Mouse (Mus musculus) telencephalon, adult 2 months (tissue): ENCODE results near the gene Trim7.
"Not testable (repeated sequence)": the region's sequence is repeated elsewhere in the genome, so short reads cannot be mapped to it uniquely, and the experiment has no call there.

ENCODE experiments used
- DNase-seq: peaks from one replicate; pipeline ENCODE4 v3.0.0-alpha.2; 2011; ENCODE audit warnings: low read depth, low spot score

The Trim7 gene

DNA sequence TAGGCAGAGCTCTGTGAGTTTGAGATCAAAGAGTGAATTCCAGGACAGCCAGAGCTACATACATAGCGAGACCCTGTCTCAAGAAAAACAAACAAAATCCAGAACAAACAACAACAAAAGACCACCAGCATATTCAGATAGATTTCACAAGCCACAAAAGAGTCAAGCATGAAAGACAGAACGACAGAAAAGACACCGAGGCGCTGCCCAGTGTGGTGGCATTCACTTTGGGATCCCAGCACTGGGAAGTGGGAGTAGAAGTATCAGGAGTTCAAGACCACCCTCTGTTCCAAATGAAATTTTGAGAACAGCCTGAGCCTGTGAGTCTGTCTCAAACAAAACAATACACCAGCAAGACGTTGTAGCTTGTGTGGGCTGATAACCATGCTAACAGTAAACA lies 20.9 kb downstream of the Trim7 start:
- no peak for DNase-seq

DNA sequence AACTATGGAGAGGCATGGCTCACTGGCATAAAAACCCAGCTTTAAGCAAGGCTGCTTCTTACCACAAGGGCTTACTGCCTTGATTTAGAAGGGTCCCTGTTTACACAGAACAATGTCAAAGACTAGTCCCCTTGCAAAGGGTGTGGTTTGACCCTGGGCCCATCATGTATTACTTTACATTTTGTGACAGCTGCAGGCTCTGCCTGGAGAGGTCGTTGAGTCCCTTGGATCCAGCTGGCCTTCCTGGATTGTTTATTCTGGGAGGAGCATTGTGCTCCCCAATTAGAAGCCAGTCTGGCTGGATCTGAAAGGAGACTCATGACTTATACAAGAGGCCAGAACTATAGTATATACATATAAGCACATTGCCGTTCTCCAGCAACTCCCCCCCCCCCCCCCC lies 24.3 kb downstream of the Trim7 start:
- no peak for DNase-seq

DNA sequence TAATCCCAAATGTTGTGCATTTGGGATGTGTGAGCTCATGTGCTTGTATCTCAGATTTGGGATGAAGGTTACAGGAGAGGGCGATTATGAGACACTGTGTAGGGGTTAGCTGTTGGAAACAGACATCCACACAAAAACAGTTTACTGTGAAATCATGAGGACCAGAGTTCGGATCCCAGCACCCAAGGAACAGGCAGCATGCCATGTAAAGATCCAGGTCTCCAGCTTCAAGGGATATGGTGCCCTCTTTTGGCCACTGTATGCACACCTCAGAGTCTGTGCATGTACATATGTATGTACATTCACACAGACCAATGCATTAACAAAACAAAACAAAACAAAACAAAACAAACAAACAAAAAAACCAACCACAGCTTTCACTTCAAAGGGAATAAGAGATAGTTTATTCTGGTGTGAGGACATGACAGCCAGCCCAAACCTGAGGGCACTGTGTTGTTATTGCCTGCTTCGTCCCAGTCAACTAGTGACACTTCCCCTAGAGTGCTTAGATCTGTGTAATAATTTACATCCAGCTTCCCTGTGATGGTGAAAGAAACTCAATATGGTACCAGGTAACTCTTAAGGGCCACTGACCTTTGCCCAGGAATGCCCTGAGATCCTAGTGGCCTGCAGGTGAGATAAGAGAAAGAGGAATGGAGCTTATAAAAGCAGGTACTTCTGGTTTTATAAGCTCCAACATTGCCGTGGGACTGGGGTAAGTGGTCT lies 25.5 kb downstream of the Trim7 start:
- DNase-seq, result no peak

DNA sequence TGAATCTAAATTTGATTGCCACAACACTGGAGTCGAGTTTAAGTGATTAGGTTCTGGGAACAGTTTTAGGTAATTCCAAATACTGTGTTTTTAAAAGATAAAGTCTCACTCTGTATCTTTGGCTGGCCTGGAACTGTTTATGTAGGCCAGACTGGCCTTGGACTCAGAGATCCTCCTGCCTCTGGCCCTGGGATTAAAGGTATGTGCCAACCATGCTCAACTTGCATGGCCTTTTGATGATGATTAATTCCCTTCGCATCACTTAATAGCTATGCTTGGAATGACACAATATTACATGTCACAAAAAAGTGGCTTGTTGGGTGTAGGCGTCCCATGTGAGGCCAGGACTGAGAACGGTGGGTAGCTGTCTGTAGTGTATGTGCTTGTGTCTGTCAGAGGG lies 26.2 kb downstream of the Trim7 start:
- DNase-seq, result no peak

DNA sequence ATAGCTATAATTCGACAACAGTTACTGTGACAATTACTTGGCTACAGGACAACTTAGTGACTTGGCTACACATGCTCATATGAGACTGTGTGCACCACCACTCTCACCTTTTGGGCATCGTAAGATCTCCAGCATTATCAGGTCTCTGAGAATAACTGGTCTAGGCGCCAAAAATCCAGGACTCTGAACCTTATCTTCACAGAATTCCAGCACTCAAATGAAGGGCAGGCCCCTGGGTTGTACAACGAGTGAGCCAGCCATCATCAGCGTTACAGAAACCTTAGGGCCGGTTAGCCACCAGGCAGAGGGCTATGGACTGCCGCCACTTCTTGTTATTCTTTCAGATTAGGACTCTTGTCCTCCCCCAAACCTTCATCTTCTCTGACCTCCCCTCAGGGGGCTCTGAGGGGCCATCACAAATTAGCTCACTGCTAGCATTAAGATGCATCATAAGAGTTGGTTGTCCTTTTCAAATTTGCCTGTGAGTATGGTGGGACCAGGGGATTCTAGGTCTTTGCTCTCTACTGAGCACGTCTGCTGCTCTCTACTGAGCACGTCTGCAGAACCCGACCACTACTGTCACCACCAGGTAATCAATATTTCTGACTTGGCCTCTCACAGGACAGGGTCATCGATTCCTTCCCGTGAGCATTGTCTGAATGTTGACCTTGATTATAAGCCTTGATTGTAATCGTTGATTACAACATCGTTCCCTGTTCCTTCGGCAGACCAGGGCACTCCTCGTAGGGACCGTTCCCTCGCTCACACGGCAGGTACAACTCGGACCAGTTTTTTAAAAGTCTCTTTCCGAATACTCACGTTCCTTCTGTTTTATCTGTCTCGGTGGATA lies 26.9 kb downstream of the Trim7 start:
- DNase-seq, result no peak

DNA sequence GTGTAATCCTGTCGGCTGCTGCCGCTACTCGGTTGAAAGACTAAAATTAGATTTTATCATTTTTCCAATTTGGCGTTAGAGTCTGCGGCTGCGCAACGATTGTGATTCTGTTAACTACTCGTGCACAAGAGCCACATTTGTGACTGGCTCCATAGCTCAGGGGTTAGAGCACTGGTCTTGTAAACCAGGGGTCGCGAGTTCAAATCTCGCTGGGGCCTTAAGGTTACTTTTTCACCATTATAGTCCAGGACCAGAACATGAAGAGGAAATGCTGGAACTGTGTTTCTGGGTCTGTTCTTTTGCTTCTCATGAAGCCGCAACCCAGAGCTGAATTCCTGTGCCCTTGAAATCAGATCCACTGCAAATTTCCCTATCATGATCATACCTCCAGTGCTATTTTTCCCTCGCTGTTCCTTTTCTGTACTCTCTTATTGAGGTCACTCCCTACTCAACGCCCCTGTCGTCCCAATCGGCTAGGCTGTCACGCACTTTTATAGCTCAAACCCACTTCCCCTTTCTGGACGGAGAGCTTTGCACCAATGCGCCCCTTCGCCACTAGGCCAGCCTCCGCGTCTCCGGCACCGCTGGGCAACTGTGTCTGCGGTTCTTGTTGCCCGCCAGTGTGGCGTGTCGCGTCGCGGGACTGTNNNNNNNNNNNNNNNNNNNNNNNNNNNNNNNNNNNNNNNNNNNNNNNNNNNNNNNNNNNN lies 27.7 kb downstream of the Trim7 start:
- DNase-seq, result peak; percentile 83

DNA sequence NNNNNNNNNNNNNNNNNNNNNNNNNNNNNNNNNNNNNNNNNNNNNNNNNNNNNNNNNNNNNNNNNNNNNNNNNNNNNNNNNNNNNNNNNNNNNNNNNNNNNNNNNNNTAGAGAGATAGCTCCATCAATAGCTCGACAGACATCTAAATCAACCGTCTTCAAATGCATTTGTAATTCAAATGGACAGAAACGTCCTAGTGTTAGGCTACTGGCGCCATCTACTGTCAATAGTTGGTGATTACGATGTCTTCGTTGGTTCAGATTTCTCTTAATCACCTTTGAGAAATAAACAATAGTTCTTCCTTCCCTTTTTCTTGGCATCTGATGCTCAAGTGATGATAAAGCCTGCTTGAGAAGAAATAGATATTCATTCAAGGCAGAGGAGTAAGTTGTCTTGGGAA lies 33.1 kb downstream of the Trim7 start:
- no peak for DNase-seq

DNA sequence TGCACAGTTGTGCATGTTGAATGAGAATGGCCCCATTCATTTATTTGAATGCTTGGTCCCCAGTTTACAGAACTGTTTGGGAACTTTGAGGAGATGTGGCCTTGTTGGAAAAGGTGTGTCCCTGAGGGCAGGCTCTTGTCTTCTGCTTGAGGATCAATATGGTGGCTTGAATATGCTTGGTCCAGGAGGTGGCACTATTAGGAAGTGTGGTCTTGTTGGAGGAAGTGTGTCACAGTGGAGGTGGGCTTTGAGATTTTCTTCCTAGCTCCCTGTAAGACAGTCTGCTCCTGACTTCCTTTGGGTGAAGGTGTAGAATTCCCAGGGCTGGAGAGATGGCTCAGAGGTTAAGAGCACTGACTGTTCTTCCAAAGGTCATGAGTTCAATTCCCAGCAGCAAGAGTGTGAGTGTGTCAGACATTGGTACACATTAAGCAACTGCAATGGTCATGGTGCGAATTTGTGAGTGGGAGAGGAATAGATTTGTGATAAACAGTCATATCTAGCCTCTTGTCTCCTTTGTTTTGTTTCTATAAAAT lies 36.9 kb downstream of the Trim7 start:
- no peak for DNase-seq

DNA sequence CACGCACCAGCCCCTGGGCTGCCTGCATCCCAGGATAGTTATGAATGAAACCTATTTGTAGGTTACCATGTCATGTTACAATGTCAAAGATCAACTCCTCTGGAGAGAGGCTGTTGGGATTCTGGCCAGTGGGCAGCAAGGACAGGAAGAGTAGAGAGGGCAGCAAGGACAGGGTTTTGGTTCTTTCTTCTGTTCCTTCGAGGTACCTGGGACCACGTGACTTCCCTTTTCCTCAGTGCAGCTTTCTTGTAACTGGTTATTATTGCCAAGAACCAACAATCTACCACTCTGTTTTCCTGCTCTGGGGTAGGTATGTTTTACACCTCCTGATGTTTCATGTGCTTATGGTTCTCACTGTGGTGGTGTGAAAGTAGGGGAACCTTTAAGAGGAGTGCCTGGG lies 37.9 kb downstream of the Trim7 start:
- DNase-seq, result no peak

DNA sequence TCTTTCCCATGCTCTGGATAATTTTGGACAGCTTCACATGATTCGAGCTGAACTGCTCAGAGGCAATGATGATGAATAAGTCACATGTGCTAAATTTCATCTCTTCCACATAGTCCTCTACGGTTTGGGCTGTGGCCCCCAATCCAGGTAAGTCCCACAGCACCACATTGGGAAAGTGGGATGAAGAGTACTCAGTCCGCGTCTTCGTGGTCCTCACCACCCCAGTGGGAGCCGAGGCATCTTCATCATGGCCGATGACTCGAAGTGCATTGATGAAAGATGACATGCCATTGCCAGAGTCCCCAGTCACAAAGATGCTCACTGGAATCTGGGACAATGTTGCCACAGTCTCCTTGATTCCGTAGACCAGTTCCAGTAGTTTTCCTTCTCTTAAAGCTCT lies 40.5 kb downstream of the Trim7 start:
- no peak for DNase-seq

DNA sequence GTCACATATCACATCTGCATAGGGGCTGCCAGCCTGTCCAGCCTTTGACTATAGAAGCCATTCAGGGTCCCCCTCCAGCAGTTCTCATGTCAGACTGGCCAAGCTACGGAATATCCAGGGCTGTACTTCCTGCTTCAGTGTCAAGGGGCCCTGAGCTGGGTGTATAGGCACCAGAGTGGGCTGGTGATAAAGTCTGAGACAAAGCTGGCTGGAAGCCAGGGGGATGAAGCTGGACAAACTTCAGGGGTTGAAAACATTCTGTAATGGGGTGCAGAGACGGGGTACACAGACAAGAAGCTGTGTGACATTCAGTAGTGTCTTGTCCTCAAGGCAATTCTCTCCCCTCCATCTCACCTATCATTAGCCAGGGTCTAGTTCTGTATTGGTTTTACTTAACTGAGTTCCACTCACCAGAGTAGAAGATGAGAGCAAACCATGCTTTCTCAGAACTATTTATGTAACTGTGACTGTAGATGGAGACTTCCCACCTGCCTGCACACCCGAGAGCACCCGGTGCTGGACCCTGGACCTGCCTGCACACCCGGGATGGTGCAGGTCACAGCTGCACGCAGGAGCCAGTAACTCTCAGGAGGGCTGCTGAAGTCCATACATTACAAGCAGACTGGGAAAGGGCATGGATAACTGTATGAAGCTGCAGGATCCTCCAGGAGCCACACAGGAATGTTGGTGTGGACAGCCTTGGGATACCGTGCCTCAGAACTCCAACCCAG lies 43.6 kb downstream of the Trim7 start:
- DNase-seq, result no peak

DNA sequence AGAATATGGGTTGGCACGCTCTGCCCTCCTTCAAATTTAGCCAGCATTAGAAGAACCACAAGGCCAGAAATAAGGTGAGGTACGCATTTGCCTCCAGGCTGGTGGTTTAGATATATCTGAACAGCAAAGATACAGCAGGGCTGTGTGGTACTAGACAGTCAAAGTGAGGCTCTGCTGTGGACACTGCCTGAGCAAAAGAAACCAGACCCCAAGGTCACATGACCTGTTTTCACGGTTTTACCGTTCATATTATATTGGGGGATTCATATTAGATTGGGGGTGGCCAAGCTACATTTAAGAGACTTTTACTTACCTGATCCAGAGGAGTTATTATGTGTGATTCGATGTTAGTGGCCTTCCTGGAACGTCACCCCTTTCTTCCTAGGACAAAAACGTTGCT lies 44.8 kb downstream of the Trim7 start:
- DNase-seq, result no peak

DNA sequence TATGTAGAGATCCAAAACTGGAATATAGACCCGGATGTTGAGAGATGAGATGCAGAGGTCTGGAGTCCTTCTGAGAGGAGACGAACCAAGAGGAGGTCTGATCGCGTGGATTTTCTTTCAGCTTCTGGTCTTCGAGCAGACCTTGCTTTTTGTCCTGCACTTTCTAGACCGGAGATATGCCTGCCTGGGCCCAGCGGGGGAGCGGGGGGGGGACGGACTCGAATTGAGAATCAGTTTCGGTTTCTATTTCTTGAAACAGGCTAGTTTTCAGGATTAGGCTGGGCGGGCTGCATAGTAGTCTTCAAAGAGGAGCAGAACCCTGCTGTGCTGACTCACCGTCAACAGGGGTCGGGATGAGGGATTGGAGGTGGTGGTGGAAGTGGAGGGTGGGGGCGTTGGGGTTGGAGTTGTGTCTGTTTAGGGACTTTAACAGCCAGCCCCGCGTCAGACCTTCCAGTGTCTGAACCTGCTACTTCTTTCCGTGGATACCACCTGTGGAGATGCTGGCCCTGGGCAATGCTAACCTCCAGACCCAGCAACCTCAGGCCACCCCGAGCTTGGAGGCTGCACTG lies 45.3 kb downstream of the Trim7 start, which contains the start of gene Irgm1:
TSS of gene Irgm1 (minus strand) at position 483 of the 572 bp plus-strand sequence.
- no peak for DNase-seq

DNA sequence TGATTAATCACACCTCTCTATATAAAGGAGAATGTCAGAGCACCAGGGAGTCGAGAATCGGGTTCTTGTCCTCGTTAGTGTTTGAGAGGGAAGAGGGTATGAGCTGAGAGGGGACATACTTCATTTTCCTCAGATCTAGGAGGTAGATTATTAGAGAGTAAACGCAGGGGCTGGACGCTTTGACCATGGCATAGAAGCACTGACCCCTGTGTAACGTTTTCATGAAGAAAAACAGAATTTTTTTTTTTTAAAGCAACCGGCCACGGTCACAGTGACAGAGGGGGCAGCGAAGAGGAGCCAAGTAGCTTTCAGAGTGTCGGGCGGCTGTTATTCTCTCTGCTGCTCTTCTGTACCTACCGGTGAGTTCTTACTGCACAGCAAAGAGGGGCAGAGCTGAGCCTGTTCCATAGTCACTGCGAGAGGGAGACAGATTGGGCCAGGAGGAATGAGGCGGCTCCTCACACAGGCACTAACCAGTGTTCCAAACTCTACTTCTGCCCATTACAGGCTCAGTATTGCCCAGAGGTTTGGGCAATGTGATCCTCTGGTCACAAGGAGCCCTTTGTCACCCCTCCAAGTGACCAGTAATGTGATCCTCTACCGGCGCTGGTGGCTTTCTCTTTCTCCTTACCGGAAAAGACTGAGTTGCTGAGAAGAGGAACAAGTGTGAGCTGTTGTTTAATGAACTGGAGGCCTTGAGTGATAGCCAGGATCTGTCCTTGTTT lies 46.0 kb downstream of the Trim7 start:
- no peak for DNase-seq

DNA sequence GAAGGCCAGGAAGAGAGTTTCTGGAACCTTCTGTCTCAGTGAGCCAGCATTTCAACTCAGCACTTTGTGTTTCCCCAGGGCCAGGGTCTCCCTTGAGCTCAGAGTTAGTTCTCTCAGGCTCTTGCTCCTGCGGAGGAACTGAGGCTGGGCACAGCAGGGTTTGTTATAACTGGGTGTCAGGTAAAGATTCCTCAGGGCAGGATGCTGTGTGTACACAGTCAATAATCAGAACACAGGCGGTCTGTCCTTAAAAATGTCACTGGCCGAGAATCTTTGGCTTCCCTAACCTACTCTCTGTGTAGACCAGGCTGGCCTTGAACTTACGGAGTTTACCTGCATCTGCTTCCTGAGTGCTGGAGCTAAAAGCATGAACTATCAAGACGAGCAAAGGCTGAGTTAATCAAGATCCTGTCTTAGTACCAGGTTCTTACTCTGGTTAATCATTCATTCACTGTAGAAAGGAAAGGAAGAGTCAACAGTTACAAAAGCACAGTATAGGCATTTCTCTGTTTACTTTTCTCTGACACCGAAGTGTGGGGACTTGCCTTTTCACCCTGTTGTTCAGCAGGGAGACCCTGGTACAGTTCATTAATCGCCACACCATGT lies 46.9 kb downstream of the Trim7 start:
- DNase-seq, result no peak

DNA sequence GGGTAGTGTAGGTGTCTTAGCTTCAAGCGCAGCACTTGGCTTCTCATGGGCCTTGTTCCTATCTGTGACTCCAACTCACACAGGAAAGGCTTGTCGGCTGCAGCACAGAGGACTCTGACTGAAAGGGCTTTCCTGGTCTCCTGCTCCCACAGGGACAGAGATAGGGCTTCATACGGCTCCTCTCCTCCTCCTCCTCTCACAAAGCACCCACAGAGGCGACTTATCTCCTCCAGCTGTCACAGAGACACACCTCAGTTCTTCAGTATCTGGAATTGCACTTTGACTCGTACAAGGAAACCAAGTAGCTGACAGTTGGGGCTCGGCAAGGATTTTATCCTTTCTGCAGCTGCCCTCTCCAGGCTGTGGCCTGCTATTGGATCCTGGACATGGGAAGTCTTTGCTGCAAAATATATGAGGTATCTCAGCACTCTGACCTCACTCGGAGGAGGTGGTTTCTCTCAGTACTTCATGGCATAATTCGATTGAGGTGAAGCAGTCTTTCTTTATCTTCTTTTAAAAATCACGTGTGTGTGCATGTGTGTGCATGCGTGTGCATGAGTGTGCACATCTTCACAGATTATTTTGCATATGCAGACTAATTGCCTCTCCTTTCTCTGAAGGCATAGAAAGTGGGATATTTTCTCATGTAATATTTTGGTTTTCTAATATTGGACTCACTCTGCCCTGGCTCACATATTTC lies 47.8 kb downstream of the Trim7 start:
- no peak for DNase-seq

DNA sequence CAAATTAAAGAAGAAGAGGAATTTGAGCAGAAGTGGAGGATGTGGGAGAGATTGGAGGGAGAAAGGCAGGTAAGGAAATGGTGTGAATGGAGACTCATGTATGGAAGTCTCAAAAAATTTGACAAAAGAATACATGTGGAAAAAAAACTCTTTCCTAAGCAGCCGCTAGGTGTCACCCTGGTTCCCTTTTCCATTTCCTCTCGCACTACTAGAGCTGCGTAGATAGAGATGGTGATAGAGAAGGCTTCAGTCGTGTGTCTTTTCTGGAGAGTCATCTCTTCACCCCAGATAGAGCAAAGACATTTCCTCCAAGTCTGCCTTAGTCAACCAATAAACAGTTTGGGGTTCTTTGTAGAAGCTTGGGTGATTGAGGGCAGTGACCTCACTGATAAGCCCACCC lies 48.5 kb downstream of the Trim7 start:
- DNase-seq, result no peak

DNA sequence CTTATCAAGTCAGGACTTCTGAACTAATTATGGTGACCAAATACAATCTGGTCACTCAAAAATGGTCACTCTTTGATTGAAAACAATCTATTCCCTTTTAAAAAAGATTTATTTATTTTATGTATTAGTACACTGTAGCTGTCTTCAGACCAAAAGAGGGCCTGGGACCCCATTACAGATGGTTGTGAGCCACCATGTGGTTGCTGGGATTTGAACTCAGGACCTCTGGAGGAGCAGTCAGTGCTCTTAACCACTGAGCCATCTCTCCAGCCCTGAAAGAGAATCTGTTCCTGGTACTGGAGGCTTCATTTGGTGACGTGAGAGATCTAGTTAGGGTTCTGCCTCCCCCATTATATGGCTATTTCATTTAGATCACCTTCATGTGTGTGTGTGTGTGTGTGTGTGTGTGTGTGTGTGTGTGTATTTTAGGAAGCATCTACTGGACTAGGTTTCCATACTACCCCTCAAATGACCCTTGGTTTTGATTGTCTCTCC lies 49.5 kb downstream of the Trim7 start:
- DNase-seq, result not testable (repeated sequence)

DNA sequence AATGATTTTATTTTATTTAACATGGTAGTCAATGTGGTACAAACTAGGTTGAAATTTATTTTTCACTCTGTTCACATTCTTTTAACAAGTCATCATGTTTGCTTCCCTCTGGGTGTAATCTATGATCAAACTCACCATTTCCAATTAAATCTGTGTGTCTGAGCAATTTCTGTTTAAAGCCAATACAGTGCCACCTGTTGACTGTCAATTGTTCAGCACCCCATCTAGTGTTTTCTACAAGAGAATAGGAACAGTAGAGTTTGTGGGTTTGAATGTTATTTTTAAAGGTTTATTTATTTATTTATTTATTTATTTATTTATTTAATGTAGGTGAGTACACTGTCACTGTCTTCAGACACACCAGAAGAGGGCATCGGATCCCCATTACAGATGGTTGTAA lies 50.7 kb downstream of the Trim7 start:
- DNase-seq, result no peak
